Mouse (Mus musculus) R1 (cell line): ENCODE measurements around the gene AI481877.
A peak's percentile ranks its signal among the peaks of the same experiment; 100 is the strongest.

Source experiments
- DNase-seq: peaks from one replicate; pipeline ENCODE4 v3.0.0-alpha.2; 2018; ENCODE audit warnings: low read depth, low spot score

The AI481877 gene

DNA sequence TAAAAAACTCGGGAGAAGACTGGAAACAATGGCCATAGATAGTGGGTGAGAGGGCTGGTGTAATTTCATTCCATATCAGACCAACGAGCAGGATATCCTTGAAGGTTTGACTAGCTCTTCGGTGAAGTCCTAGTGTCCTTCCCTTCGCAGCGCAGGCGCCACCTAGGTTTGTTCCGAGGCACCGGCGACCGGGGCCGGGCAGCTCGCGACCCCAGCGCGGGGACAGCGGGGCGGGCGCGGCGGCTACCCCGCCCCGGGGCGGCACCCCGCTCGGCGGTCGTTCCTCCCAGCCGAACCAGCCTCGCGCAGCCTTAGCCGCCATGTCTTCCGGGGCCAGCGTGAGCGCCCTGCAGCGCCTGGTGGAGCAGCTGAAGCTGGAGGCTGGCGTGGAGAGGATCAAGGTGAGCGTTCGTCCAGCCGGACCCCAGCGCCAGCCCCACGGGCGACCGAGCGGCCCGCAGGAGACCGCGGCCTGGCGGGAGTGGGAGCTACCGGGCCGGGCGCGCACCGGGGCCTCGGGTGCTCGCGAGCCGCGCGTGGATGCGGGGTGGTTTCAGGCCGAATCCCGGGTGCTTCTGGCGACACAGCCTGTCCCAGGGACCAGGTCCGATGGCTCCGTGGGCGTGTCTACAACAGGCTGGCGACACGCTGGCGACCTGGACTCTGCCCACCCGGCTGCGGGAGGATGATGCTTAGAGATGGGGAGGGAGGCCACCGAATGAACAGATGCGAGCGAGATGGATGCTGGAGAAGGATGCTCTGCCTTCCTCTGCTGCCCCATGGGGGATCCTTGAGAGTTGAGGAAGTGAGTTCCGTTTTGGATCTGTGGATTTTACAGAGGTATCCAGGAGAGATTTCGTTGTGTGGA is 103.6 kb downstream of the AI481877 start, which contains the start of gene Gng10:
Gng10 (plus strand) TSS at position 171 of the 868 bp plus-strand sequence.
- DNase-seq = peak; percentile 41

DNA sequence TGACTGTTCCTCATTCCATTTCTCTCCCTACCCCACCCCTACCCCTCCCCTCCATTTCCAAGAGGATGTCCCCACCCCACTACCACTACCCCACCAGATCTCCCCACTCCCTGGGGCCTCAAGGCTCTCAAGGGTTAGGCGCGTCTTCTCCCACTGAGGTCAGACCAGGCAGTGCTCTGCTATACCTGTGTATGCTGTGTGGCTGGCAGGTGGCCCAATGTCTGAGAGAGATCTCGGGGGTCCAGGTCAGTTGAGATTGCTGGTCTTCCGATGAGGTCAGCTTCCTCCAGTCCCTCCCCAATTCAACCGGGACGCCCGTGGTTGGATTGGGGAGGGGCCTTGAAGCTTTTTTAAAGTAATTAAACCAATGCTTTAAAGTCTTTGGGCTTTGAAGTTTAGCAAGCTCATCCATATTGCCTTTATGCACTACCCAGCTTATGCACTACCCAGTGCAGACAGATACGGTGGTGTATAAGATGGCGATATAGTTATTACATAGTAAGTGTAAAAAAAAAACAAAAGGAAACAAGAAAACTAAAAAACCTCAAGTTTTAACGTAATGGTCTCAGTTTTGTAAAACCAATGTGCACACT is 104.4 kb downstream of the AI481877 start:
- no peak for DNase-seq

DNA sequence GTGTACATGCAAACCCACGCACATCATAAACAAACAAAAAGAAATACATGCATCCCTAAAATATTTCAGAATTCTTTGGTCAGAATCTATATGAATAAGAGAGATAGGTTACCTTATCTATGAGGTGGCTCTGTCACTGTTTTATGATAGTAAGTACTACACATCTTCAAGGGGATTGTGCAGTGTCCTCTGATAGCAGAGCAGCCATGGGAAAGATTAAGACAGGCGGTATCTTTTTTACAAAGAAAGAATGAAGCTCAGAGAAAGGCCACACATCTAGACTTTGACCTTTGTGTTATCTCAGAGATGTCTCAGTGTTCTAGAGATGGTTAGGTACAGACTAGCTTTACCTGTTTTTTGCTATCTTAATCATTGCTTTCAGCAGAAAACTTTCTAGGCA is 121.9 kb downstream of the AI481877 start:
- DNase-seq = no peak

DNA sequence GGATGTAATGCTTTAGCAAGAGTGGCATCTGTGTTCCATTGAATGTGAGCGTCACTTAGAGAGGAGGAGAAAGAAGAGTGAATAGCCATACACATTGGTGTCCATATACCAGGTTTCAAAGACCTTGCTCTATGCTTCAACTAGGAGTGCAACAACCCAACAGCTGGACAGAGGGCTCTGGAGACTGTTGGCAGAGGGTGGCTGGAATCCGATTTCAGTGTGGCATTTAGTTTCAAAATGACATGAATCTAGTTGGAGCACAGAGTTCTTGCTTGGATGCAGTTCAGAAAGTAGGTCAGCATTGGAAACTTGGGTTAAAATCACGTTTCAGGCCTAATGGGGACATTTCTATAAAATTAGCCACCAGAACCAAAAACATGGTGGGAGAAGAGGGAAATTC is 123.6 kb downstream of the AI481877 start:
- DNase-seq = no peak

DNA sequence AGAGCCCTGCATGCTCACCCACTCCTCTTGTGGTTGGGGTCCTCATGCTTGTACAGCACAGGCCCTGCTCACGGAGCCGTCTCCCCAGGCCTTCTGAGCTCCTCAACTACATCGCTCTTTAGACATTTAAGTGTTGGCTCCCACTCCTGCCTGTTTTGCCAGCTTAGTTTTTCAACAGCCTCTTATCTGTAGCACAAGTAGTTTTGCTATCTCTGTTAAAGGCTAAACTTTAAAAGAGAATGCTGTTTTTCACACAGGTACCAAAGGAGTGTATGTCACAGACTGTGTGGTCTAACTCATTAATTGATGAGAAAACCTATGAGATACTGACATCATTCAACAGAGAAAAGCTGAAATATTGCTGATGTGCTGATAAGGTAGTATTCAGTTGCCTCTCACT is 127.3 kb downstream of the AI481877 start:
- DNase-seq = no peak

DNA sequence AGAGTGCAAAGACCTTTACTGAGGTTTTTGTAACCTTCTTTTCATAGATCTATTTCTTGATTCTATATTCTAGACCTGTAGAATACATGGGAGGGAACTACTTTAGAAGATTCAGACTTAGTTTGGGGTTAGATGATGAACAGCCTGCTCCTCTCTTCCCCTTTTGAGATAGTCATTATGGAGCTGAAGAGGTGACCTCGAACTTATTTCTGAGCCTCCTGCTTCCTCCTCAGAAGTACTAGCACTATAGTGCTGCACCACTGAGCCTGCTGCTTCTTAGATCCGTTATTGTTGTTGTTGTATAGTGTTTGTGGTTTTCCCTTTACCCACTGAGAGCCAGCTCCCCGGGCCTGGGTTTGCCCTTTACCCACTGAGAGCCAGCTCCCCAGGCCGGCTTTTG is 129.1 kb downstream of the AI481877 start:
- DNase-seq = no peak

DNA sequence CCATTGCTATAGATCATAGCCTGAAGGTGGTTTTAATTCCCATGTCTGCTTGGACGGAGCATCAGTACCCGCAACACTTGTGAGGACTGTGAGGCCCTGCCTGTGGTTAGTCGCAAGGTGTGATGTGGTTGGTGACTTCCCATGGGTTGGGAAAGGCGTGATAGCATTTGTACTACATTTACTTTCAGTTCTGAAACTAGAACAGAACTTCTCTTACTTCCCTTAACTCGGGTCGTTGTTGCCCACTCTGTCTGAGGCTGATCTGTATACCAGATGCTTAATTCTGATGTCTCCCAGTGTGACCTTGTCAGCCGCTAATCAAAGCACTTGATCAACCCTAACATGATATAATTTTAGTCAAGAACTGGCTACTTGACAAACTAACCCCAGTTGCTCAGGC is 129.6 kb downstream of the AI481877 start:
- no peak for DNase-seq

DNA sequence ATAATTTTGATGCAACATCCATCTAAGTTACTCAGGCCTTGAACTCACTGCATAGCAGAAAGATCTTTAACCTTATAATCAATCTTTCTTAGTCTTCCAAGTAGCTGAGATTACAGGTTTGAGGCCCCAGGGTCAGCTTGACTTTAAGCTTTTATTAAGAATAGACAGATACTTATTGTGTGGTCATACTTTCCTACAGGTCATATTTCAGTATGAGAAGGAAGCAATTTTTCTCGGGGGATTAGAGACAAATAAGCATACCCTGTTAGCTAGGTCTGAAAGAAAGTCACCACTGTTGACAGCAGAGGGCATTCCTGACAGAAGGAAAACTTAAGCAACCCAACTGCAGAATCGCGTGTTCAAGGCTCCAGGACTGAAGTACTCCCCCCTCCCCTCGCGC is 130.8 kb downstream of the AI481877 start:
- DNase-seq = no peak

DNA sequence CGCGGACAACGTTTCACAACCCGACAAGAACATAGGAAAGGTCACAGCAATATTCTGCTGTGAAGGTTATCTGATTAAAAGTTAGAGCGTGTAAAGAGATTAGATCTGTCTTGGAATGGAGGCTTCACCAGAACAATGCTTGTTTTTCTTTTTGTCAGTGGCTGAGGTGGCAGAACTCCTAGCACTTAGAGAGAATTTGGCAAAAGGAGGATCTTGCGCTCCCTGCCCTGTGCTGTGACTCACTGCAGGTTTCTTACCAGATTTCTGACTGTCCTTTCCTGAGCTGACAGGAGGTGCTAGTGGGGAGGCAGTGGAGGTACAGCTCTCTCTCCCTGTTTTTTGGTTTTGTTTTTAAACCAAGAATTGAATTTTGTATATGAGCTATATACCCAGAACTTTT is 131.8 kb downstream of the AI481877 start:
- no peak for DNase-seq

DNA sequence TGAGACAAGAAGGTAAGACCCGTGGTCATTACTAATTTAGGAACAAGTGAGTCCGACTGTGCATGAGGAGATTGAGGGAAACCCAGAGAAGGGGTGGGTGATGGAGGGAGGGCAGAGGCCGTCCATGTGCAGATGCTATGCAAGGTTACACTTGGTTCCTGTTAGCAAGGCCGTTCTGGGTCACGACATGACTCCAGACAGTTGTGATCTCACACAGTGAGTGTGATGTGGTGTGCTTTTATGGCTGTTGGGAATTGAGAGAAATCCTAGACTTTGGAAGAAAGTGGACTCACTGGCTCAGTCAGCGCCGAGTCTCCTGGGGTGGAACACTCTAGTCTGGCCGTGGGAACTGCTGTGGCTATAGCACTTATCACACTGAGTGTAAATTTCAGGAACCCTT is 132.6 kb downstream of the AI481877 start:
- no peak for DNase-seq

DNA sequence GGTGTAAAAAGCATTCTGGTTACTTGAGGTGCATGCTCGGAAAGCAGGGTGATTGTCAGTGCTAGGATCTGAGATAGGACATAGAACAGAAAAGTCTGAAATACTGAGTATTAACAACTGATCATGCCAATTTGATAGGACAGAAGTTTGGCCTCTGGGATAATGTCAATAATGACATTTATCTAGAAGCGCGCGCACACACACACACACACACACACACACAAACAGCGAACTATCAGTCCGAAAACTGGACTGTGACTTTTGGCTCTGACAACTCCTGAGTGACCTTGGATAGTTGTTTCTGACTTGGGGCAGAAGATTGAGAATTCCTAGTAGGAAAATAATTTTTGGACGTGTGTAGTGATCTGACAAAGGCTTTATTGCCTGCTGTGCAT is 135.0 kb downstream of the AI481877 start:
- DNase-seq = no peak

DNA sequence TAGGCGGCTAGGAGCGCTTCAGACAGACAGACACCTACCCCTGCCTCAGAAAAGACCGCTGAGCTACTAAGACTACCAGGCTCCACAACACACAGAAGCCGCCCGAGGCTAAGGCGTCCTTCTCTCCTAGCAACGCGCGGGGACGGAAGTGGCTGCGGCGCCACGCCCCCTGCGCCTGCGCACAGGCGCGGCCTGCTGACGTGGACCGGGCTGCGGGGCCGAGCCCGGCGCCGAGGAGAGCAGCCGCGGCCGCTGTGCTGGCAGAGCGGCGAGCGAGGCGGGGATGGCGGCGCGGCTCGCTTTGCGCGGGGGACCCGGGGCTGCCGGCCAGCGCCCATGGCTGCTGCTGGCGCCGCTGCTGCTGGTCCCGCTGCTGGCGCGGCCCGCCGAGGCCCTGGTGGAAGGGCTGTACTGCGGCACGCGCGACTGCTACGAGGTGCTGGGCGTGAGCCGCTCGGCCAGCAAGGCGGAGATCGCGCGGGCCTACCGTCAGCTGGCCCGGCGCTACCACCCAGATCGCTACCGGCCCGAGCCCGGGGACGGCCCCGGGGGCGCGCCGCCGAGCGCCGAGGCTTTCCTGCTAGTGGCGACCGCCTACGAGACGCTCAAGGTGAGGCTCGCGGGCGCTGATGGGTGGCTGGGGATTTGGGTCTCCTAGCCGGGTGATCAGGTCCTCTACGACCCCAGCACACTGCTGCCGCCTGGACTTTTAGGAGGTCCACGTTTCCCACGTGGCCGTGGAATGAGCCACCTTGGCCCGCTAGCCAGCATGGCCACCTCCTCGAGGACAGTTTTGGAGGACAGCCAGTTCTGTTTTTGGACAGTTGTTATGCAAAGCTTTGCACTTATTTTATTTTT is 135.6 kb downstream of the AI481877 start, which contains the start of gene Gm20503:
Gm20503 (plus strand) TSS at position 263 of the 858 bp plus-strand sequence.
- DNase-seq = peak; percentile 88

DNA sequence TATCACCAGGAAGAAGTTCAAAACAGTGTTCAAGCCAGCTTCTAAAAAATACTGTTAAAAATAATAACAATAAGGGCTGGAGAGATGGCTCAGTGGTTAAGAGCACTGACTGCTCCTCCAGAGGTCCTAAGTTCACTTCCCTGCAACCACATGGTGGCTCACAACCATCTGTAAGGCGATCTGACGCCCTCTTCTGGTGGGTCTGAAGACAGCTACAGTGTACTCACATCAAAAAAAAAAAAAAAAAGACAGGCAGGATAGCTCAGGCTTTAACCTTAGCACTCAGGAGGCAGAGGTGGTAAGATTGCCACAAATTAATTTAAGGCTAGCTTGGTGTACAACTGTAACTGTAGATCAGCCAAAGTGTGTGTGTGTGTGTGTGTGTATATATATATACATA is 138.2 kb downstream of the AI481877 start:
- peak; percentile 89 for DNase-seq

DNA sequence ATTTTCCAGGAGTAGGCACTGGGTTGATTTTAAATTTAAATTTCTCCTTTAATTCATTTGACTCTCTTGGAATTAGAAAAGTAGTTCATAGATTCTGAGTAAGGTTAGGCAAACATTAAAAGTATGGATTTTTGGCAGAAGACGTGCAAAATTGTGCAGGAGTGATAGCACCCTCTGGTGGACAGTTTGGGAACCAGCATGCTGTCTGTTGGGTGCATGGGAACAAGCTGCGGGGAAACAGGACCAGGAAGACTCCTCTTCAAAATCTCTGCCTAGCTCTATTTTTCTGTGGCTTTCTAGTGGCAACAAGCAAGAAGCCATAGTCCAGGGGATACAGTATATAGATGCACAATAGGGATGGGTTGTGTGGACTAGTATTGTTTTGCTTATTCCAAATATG is 139.1 kb downstream of the AI481877 start:
- peak; percentile 70 for DNase-seq

DNA sequence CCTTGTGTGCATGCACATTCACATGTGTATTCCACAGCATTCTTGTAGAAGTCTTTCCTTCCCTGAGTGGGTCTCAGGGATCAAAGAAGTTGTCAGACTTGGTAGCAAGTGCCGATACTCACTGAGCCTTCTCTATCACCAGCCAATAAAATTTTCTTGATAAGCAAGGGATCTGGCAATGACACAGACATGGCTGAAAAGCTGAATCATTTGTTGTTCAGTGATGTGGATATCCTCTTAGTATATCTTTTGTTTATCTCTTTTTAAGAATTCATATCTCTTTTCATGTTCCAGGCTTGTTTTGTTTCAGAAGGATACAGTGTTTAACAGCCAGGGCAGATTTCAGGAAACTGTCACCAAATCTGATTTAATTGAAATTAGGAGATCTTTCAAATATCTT is 140.1 kb downstream of the AI481877 start:
- DNase-seq = no peak

DNA sequence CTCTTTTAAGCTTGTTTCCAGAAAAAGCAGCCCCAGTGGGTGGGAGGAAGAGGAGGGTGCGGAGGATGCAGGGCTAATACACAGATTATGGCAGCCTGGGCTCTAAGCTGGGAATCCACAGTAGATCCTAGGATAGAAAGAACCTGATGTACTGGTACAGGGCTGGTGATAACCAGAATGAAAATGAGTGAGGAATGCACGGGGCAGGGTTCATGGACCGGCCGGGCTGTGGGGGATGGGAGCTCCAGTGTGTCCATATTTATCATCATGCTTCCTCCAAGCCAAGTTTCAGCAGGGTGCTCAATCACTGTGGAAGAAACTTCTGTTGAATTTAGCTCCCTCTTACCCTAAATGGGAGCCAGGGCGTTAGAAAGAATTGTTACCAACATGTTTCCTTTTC is 141.7 kb downstream of the AI481877 start:
- no peak for DNase-seq

DNA sequence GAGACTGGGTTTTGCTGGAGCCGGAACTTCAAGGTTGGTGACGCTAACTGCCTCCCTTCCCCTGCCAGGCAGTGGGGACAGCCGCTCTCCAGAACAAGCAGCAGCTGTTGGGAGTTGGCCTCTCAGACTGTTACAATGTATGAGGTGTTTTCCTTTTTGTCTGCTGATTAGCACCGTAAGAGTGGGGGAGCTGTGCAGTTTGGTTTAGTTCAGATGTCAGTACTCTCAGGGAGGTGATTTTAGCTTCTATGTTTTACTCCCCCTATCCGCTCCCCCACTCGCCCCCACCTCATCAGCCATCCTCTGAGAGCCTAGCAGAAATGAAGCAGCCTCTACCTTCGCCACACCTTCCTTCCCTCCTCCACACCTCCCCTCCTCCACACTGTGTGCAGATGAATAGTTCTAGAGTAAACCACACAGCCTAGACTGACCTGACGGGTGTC is 143.5 kb downstream of the AI481877 start:
- DNase-seq = no peak

DNA sequence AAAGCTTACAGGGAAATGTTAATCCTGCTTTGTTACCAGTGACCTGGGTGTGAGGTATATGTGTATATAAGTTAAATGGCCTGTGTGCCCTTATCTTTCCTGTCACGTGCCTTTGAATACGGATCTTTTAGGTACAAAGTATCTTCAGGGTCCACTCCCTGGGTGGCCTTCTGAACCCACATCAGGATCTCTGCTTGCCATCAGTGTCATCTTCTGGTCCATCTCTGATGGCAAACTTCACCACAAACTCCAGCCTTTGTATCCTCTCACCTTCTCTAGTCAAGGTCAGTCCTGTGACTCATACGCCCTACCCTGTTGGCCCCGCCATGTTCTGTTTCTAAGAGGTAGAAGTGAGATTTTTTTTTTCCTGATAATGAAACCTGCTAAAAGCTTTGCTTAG is 144.0 kb downstream of the AI481877 start, which contains the start of gene Dnajc25:
Dnajc25 (plus strand) TSS at position 301 of the 400 bp plus-strand sequence.
- peak; percentile 30 for DNase-seq
